8 mouse cellular contexts compared by ENCODE assay signal in genomic region chr19:58859357-58859756, GRCm38 (mm10).
A peak's percentile ranks its signal among the peaks of the same experiment; 100 is the strongest.
DNase-seq lines count a peak whose midpoint lies in the region; ATAC-seq and TF ChIP-seq lines count a peak whose summit lies in the region.

No protein-coding gene starts in this region.

- no peaks in the 10 kb centered on the region for H3K9me3 ChIP-seq in neural tube, embryonic 11.5 days (ENCODE audit: control insufficient read depth, low read length)
- H3K9me3 ChIP-seq in intestine, postnatal 0 days (ENCODE audit: control insufficient read depth): no peaks in the 10 kb centered on the region
- no peaks in the 10 kb centered on the region for H3K9me3 ChIP-seq in stomach, embryonic 16.5 days (replicated peaks; ENCODE audit: control insufficient read depth, low read length)

- no peak for TF ChIP-seq CTCF in intestine, postnatal 0 days (IDR thresholded peaks at IDR 0.05; ENCODE audit: low read depth)

- H3K9ac ChIP-seq in neural tube, embryonic 11.5 days (ENCODE audit: low read length): peak overlapping the region; percentile 68
- H3K9ac ChIP-seq in intestine, postnatal 0 days (ENCODE audit: low read depth, low read length): no peak overlapping the region
- H3K9ac ChIP-seq in stomach, embryonic 16.5 days (ENCODE audit: low read length): peak overlapping the region; percentile 70

- H3K4me2 ChIP-seq in neural tube, embryonic 11.5 days (ENCODE audit: low read depth): peak overlapping the region; percentile 74
- H3K4me2 ChIP-seq in intestine, postnatal 0 days (replicated peaks; ENCODE audit: low read depth): peak overlapping the region; percentile 86
- peak overlapping the region; percentile 96 for H3K4me2 ChIP-seq in stomach, embryonic 16.5 days (ENCODE audit: low read depth, low read length)

- no peaks in the 10 kb centered on the region for H3K27me3 ChIP-seq in neural tube, embryonic 11.5 days (ENCODE audit: control insufficient read depth, insufficient read depth, low read length)
- no peaks in the 10 kb centered on the region; the same call in 1 of the 2 replicates for H3K27me3 ChIP-seq in intestine, postnatal 0 days (replicated peaks; ENCODE audit: control insufficient read depth, insufficient read depth, low read length)
- no peaks in the 10 kb centered on the region for H3K27me3 ChIP-seq in stomach, embryonic 16.5 days (ENCODE audit: control insufficient read depth, insufficient read depth, low read length)

- ATAC-seq in neural tube, embryonic 11.5 days (ENCODE audit: insufficient read depth, low FRiP score, low TSS enrichment): no peak
- no peak for ATAC-seq in intestine, postnatal 0 days
- ATAC-seq in stomach, embryonic 16.5 days (ENCODE audit: insufficient read depth, low FRiP score): no peak

- peaks cover 10% of the 10 kb centered on the region for H3K4me1 ChIP-seq in neural tube, embryonic 11.5 days (ENCODE audit: control insufficient read depth, insufficient read depth, low read length)
- H3K4me1 ChIP-seq in intestine, postnatal 0 days (replicated peaks; ENCODE audit: control insufficient read depth, insufficient read depth, low read length): peaks cover 10% of the 10 kb centered on the region; the same call in 1 of the 2 replicates
- peaks cover 12% of the 10 kb centered on the region for H3K4me1 ChIP-seq in stomach, embryonic 16.5 days (ENCODE audit: control insufficient read depth, insufficient read depth, low read length)

- H3K4me3 ChIP-seq in neural tube, embryonic 11.5 days (ENCODE audit: low read depth, low read length): peak overlapping the region; percentile 62
- H3K4me3 ChIP-seq in intestine, postnatal 0 days (ENCODE audit: low read depth, low read length): peak overlapping the region; percentile 55
- H3K4me3 ChIP-seq in stomach, embryonic 16.5 days (replicated peaks; ENCODE audit: low read length): peak overlapping the region; percentile 67

- H3K27ac ChIP-seq in neural tube, embryonic 11.5 days (ENCODE audit: low read depth, low read length): peak overlapping the region; percentile 83
- no peak overlapping the region for H3K27ac ChIP-seq in intestine, postnatal 0 days (ENCODE audit: low read depth, low read length)
- H3K27ac ChIP-seq in stomach, embryonic 16.5 days (ENCODE audit: low read length): no peak overlapping the region

- peak; percentile 30 for DNase-seq in cerebellum, adult 9-11 months
- DNase-seq in cerebellum, postnatal 36 days: no peak
- no peak for DNase-seq in neural tube, embryonic 11.5 days (ENCODE audit: low spot score)
- DNase-seq in neural tube, embryonic 10.5 days (ENCODE audit: extremely low spot score, low spot score): no peak
- DNase-seq in adrenal gland, postnatal 25 days: no peak
- no peak for DNase-seq in adrenal gland, postnatal 4 days (ENCODE audit: low spot score in 2 of 2)

- no peaks in the 10 kb centered on the region for H3K36me3 ChIP-seq in neural tube, embryonic 11.5 days (ENCODE audit: control insufficient read depth, insufficient read depth, low read length)
- H3K36me3 ChIP-seq in intestine, postnatal 0 days (ENCODE audit: control insufficient read depth, insufficient read depth): no peaks in the 10 kb centered on the region
- H3K36me3 ChIP-seq in stomach, embryonic 16.5 days (ENCODE audit: control insufficient read depth, insufficient read depth, low read length): no peaks in the 10 kb centered on the region

- 6% methylated on average over 6 of the region's 6 CpGs for WGBS in neural tube, embryonic 11.5 days
- WGBS in intestine, postnatal 0 days: 41% methylated on average over 6 of the region's 6 CpGs
- WGBS in stomach, embryonic 16.5 days: 19% methylated on average over 6 of the region's 6 CpGs
